10 mouse cellular contexts compared by ENCODE assay signal in the genomic region with DNA sequence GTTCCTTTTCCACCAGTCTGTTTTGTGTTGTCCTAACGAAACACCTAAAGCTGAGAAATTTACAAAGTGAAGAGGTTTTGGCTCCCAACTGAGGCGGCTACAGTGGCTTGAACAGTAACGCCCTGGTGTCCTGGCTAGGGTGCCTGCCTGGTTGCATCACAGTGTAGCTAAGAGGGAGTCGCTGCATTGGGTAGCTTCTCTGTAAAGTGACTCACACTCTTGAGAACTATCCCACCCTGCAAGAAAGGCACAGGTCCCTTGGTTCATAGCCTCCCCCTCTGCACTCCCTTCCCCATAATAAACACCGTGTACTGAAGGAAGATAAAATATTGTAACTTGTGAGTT. TPM values are rescaled to one million over a fixed set of nuclear protein-coding genes. Genes with fewer than 3 reads are reported as not detected.
A peak's percentile ranks its signal among the peaks of the same experiment; 100 is the strongest.
DNase-seq lines count a peak whose midpoint lies in the region; ATAC-seq and TF ChIP-seq lines count a peak whose summit lies in the region.
"Had no signal": no experiment of that assay in that cellular context is flagged by ENCODE, and none has a peak within 500 bp of the region (broad histone marks: within the 10 kb centered on the region; RNA-seq: fewer than 3 reads in every experiment).

No protein-coding gene starts in this region.

- H3K36me3 ChIP-seq in forebrain, embryonic 10.5 days (replicated peaks): no peaks in the 10 kb centered on the region
- H3K36me3 ChIP-seq in forebrain, postnatal 0 days (ENCODE audit: insufficient read depth): no peaks in the 10 kb centered on the region
- H3K36me3 ChIP-seq in liver, embryonic 16.5 days (ENCODE audit: control insufficient read depth, insufficient read depth): no peaks in the 10 kb centered on the region
- H3K36me3 ChIP-seq in liver, embryonic 12.5 days: no peaks in the 10 kb centered on the region; the same call in 1 of the 2 replicates

- H3K4me1 ChIP-seq in forebrain, embryonic 10.5 days: peaks cover 69% of the 10 kb centered on the region
- H3K4me1 ChIP-seq in forebrain, postnatal 0 days (ENCODE audit: insufficient read depth): peaks cover 17% of the 10 kb centered on the region
- peaks cover 30% of the 10 kb centered on the region for H3K4me1 ChIP-seq in liver, embryonic 16.5 days (ENCODE audit: control insufficient read depth, low read depth, low read length)
- peaks cover 39% of the 10 kb centered on the region for H3K4me1 ChIP-seq in liver, embryonic 12.5 days

- peak overlapping the region; percentile 94 for H3K27ac ChIP-seq in forebrain, embryonic 10.5 days
- H3K27ac ChIP-seq in forebrain, postnatal 0 days (ENCODE audit: low read depth, low read length): no peak overlapping the region
- H3K27ac ChIP-seq in liver, embryonic 16.5 days (ENCODE audit: low read length): peak overlapping the region; percentile 40
- H3K27ac ChIP-seq in liver, embryonic 12.5 days: no peak overlapping the region

- no peak for TF ChIP-seq CTCF in forebrain, postnatal 0 days (IDR thresholded peaks at IDR 0.05; ENCODE audit: low read depth)

- H3K27me3 ChIP-seq in forebrain, embryonic 10.5 days (ENCODE audit: poor library complexity, severe bottlenecking): no peaks in the 10 kb centered on the region
- no peaks in the 10 kb centered on the region for H3K27me3 ChIP-seq in forebrain, postnatal 0 days (ENCODE audit: insufficient read depth, low read length)
- H3K27me3 ChIP-seq in liver, embryonic 16.5 days (ENCODE audit: control insufficient read depth, insufficient read depth, low read depth, low read length): no peaks in the 10 kb centered on the region
- H3K27me3 ChIP-seq in liver, embryonic 12.5 days (replicated peaks): no peaks in the 10 kb centered on the region

- DNase-seq in forebrain, embryonic 10.5 days (ENCODE audit: extremely low spot score, low spot score): no peak
- DNase-seq in forebrain, postnatal 0 days: no peak
- DNase-seq in heart, postnatal 25 days (ENCODE audit: low spot score): peak; percentile 19
- DNase-seq in layer of hippocampus, postnatal 14 days (ENCODE audit: low spot score in 2 of 2): no peak
- DNase-seq in natural killer cell, adult 2 months (ENCODE audit: low spot score in 2 of 2): no peak
- DNase-seq: thymus, adult 2 months had no signal

- H3K9me3 ChIP-seq in forebrain, embryonic 10.5 days: no peaks in the 10 kb centered on the region
- no peaks in the 10 kb centered on the region for H3K9me3 ChIP-seq in forebrain, postnatal 0 days (ENCODE audit: low read length)
- no peaks in the 10 kb centered on the region for H3K9me3 ChIP-seq in liver, embryonic 16.5 days (replicated peaks; ENCODE audit: control insufficient read depth, low read length)
- no peaks in the 10 kb centered on the region for H3K9me3 ChIP-seq in liver, embryonic 12.5 days (replicated peaks)

- intact Hi-C loops in heart, postnatal 25 days (cut with DNase I): no loop called here

- no peak overlapping the region for H3K9ac ChIP-seq in forebrain, postnatal 0 days
- no peak overlapping the region for H3K9ac ChIP-seq in liver, embryonic 16.5 days (ENCODE audit: low read depth, low read length)
- H3K9ac ChIP-seq in liver, embryonic 12.5 days: no peak overlapping the region

- ATAC-seq in forebrain, postnatal 0 days: no peak
- no peak for ATAC-seq in liver, embryonic 16.5 days (ENCODE audit: low read depth)
- no peak for ATAC-seq in liver, embryonic 12.5 days
- peak; percentile 32 for ATAC-seq in megakaryocyte-erythroid progenitor cell, adult 5-6 weeks (replicated peaks; ENCODE audit: low FRiP score, low TSS enrichment, poor library complexity, severe bottlenecking)

- 83% methylated on average over 5 of the region's 5 CpGs for WGBS in forebrain, embryonic 10.5 days
- WGBS in forebrain, postnatal 0 days: 73% methylated on average over 5 of the region's 5 CpGs
- 74% methylated on average over 5 of the region's 5 CpGs for WGBS in liver, embryonic 16.5 days (ENCODE audit: insufficient replicate concordance)
- 75% methylated on average over 5 of the region's 5 CpGs for WGBS in liver, embryonic 12.5 days (ENCODE audit: insufficient replicate concordance)

- no peak overlapping the region for H3K4me3 ChIP-seq in forebrain, embryonic 10.5 days
- no peak overlapping the region for H3K4me3 ChIP-seq in forebrain, postnatal 0 days (ENCODE audit: low read depth, low read length)
- no peak overlapping the region for H3K4me3 ChIP-seq in liver, embryonic 16.5 days (ENCODE audit: low read depth, low read length)
- H3K4me3 ChIP-seq in liver, embryonic 12.5 days: no peak overlapping the region

- H3K4me2 ChIP-seq in forebrain, postnatal 0 days (ENCODE audit: low read depth): no peak overlapping the region
- H3K4me2 ChIP-seq in liver, embryonic 16.5 days (ENCODE audit: low read depth, low read length): no peak overlapping the region
- no peak overlapping the region for H3K4me2 ChIP-seq in liver, embryonic 12.5 days

RNA-seq across cellular contexts. Expression of gene Npffr1, which starts 58.3 kb away (rescaled TPM):
- polyA plus RNA-seq in forebrain, embryonic 10.5 days (2016; fragmentation: Nextera tagmentation; extraction: Ambion mirVana): 0.05 and 0.07 TPM in 2 replicates
- 2.8 and 3.7 TPM in 2 replicates for total RNA-seq in forebrain, postnatal 0 days (2014; rRNA removed)
- 1.3 and 2.2 TPM in 2 replicates for polyA plus RNA-seq in forebrain, postnatal 0 days (2015; fragmentation: Nextera tagmentation; extraction: Ambion mirVana)
- polyA plus RNA-seq in liver, embryonic 16.5 days (2015; fragmentation: Nextera tagmentation; extraction: Ambion mirVana): not detected in 2 replicates
- polyA plus RNA-seq in liver, embryonic 12.5 days (2016; fragmentation: Nextera tagmentation; extraction: Ambion mirVana): not detected in 2 replicates
- not detected for total RNA-seq in heart, postnatal 25 days (2021)
- total RNA-seq in megakaryocyte-erythroid progenitor cell, adult 5-6 weeks (2014; fragmentation: Nextera tagmentation): not detected in 2 replicates
- total RNA-seq in megakaryocyte-erythroid progenitor cell, adult 5-6 weeks (2017): not detected in 2 replicates
- total RNA-seq in layer of hippocampus, postnatal 14 days (2021): 1 to 10 TPM; 3.6 to 5.2 TPM
- total RNA-seq: hematopoietic stem cell, adult 5-6 weeks had no signal

Comparison
In these comparisons a context has a peak if more than half of its experiments do, and no peak if none do; other contexts are left out.
1. H3K27ac ChIP-seq: peak in forebrain, embryonic 10.5 days (single experiment) and liver, embryonic 16.5 days (single experiment); none in forebrain, postnatal 0 days (single experiment) and liver, embryonic 12.5 days (single experiment).